Mouse (Mus musculus): ENCODE measurements around the gene Insr. TPM values are rescaled to one million over a fixed set of nuclear protein-coding genes. Genes with fewer than 3 reads are reported as not detected.

Gene Insr
- polyA plus RNA-seq, 1 experiment from 2014 or later = 39.4 TPM

DNA sequence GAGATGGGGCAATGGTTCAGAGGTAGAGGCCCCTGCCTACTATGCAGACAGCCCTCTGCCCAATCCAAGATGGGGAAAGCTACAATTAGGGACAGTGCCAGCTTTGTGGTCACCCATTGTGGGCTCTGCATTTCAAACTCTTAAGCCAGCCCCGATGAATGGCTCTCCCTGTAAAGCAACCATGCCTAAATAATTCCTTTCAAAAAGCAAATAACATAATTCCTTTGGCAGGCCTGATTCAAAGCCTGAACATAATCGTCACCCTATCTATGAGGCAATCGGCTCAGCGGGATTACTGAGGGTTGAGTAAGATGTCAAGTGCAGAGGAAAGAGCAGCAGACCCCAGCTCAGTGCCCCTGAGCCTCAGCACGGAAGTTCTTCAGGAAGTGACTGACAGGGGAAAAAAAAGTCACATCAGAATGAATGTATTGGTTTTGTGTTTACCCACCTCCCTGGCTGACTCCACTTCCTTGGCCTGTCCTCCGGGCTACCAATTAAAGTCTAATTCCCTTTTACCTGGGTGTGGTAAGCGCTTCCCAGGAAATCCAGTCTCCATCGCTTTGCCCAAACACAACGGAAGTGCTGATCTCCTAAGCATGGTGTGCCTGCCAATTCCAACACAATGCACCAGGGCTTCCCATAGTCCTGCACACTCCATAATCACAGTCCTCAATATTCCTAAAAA, 19.1 kb downstream of the Insr start:
- Histone ChIP-seq H3K9me3 (ENCODE audit: low read depth, low read length) (no peaks in the 10 kb centered on the region), H3K4me1 (ENCODE audit: insufficient read depth) (no peaks in the 10 kb centered on the region), H3K9ac (no peak overlapping the region), H3K27ac (ENCODE audit: low read depth) (no peak overlapping the region), H3K27me3 (ENCODE audit: insufficient read depth, low read length) (no peaks in the 10 kb centered on the region), H3K4me3 (ENCODE audit: low read depth, low read length) (no peak overlapping the region), H3K36me3 (ENCODE audit: insufficient read depth) (peaks cover 27% of the 10 kb centered on the region), H3K4me2 (no peak overlapping the region)
- ATAC-seq (ENCODE audit: insufficient read depth) (no peak), DNase-seq (no peak)
- WGBS = 73% methylated on average over 9 of the region's 9 CpGs
- no peak for TF ChIP-seq CTCF (IDR thresholded peaks at IDR 0.05; ENCODE audit: low read depth)

DNA sequence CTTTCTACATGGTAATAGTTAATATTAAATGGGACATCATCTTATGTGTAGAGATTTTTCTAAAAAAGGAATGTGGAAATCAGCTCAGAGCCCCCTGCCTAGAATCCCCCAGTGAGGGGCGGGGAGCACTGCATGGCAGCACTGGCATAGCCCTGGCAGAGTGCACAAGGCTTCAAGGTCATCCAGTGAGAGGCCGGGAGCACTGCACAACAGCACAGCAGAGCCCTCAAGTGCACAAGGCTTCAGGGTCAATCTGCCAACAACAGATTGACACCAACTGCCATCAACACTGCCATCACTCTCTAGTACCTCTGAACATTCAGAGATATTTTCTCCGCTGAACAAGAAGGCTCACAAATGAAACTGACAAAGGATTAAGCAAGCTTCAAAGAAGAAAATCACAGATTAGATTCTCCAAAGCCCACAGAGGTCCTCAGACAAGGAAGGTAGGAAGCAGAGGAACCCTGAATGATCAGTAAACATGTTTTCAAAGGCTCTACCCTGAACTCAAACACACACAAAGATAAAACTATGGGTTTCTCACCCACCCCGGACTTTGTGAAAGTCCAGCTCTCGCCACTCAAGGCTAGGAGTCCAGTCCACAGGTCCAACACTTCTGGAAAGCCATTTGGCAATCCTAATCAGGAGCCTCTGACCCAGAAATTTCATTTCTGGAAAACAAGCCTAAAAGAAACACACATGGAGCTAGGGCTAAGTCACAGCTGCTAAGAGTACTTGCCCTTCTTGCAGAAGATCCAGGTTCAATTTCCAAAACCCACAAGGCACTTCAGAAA, 23.1 kb downstream of the Insr start:
- ATAC-seq (ENCODE audit: insufficient read depth) (no peak), DNase-seq (no peak)
- Histone ChIP-seq H3K4me1 (ENCODE audit: insufficient read depth) (no peaks in the 10 kb centered on the region), H3K36me3 (ENCODE audit: insufficient read depth) (peaks cover 40% of the 10 kb centered on the region), H3K27me3 (ENCODE audit: insufficient read depth, low read length) (no peaks in the 10 kb centered on the region), H3K4me3 (ENCODE audit: low read depth, low read length) (no peak overlapping the region), H3K4me2 (no peak overlapping the region), H3K27ac (ENCODE audit: low read depth) (no peak overlapping the region), H3K9me3 (ENCODE audit: low read depth, low read length) (no peaks in the 10 kb centered on the region), H3K9ac (no peak overlapping the region)
- WGBS = 80% methylated on average over 5 of the region's 5 CpGs
- TF ChIP-seq CTCF (IDR thresholded peaks at IDR 0.05; ENCODE audit: low read depth) = no peak

DNA sequence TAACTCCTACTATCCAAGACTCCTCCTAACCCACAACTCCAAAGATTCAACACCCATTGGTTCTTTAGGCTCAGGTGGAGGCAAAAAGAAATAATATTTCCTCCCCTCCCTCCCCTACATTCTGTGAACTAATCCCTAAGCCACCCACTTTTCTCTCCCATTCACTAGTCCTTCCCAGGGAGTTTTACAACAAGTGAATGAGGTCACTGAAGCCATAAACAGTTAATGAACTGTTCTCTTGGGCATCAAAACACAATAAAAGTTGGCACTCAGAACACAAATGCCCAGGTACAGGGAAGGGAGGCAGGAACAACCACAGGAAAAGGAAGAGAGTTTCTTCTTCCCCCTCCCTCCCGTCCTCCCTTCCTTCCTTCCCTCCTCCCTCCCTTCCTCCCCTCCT, 24.1 kb downstream of the Insr start:
- no peak for TF ChIP-seq CTCF (IDR thresholded peaks at IDR 0.05; ENCODE audit: low read depth)
- no peak overlapping the region for H3K27ac ChIP-seq (ENCODE audit: low read depth)
- H3K9ac ChIP-seq = no peak overlapping the region
- no peak for DNase-seq
- H3K4me2 ChIP-seq = no peak overlapping the region
- no peaks in the 10 kb centered on the region for H3K9me3 ChIP-seq (ENCODE audit: low read depth, low read length)
- H3K36me3 ChIP-seq (ENCODE audit: insufficient read depth) = peaks cover 40% of the 10 kb centered on the region
- no peaks in the 10 kb centered on the region for H3K4me1 ChIP-seq (ENCODE audit: insufficient read depth)
- WGBS = 92% methylated on average over 1 of the region's 1 CpGs
- no peak overlapping the region for H3K4me3 ChIP-seq (ENCODE audit: low read depth, low read length)
- ATAC-seq (ENCODE audit: insufficient read depth) = no peak
- no peaks in the 10 kb centered on the region for H3K27me3 ChIP-seq (ENCODE audit: insufficient read depth, low read length)

DNA sequence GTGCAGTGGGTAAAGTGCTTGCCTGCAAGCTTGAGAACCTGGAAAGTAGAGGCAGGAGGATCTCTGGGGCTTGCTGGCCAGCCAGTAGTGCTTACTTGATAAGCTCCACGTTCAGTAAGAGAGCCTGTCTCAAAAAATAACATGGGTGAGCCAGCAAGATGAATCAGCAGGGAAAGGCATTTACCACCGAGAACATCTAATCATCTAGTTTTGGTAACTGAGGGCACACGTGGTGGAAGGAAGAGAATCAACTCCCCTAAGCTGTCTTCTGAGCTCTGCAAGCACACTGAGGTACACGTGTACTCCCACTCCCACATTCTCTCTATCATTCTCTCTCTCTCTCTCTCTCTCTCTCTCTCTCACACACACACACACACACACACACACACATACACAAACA, 26.2 kb downstream of the Insr start:
- TF ChIP-seq CTCF (IDR thresholded peaks at IDR 0.05; ENCODE audit: low read depth) = no peak
- H3K27ac ChIP-seq (ENCODE audit: low read depth) = no peak overlapping the region
- H3K4me2 ChIP-seq = no peak overlapping the region
- no peak overlapping the region for H3K4me3 ChIP-seq (ENCODE audit: low read depth, low read length)
- DNase-seq (no peak), ATAC-seq (ENCODE audit: insufficient read depth) (no peak)
- peaks cover 33% of the 10 kb centered on the region for H3K36me3 ChIP-seq (ENCODE audit: insufficient read depth)
- H3K4me1 ChIP-seq (ENCODE audit: insufficient read depth) = no peaks in the 10 kb centered on the region
- no peak overlapping the region for H3K9ac ChIP-seq
- H3K9me3 ChIP-seq (ENCODE audit: low read depth, low read length) = no peaks in the 10 kb centered on the region
- WGBS = 73% methylated on average over 4 of the region's 4 CpGs
- H3K27me3 ChIP-seq (ENCODE audit: insufficient read depth, low read length) = no peaks in the 10 kb centered on the region

DNA sequence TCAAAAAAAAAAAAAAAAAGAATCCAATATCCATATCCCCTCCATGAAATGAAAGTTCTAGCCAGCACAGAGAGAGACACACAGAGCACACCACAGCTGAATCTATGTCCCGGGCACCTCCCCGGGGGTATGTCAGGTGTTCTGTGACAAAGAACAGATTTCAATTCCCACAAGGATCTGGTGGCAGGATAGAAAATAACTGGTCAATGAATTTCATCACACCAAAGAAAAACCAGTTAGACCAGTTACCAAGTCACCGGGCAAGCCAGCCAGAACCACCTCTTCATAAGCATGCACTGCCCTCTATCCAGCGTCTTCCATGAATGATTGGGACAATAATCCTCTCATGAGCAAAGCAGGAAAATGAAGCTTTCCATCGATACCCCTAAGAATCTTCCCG, 26.8 kb downstream of the Insr start:
- TF ChIP-seq CTCF (IDR thresholded peaks at IDR 0.05; ENCODE audit: low read depth) = no peak
- Histone ChIP-seq H3K9ac (no peak overlapping the region), H3K27me3 (ENCODE audit: insufficient read depth, low read length) (no peaks in the 10 kb centered on the region), H3K9me3 (ENCODE audit: low read depth, low read length) (no peaks in the 10 kb centered on the region), H3K36me3 (ENCODE audit: insufficient read depth) (peaks cover 29% of the 10 kb centered on the region), H3K4me3 (ENCODE audit: low read depth, low read length) (no peak overlapping the region), H3K4me1 (ENCODE audit: insufficient read depth) (no peaks in the 10 kb centered on the region), H3K27ac (ENCODE audit: low read depth) (no peak overlapping the region), H3K4me2 (no peak overlapping the region)
- 78% methylated on average over 6 of the region's 6 CpGs for WGBS
- ATAC-seq (ENCODE audit: insufficient read depth) (peak; percentile 62; the same call in 1 of the 2 replicates), DNase-seq (peak; percentile 35)

DNA sequence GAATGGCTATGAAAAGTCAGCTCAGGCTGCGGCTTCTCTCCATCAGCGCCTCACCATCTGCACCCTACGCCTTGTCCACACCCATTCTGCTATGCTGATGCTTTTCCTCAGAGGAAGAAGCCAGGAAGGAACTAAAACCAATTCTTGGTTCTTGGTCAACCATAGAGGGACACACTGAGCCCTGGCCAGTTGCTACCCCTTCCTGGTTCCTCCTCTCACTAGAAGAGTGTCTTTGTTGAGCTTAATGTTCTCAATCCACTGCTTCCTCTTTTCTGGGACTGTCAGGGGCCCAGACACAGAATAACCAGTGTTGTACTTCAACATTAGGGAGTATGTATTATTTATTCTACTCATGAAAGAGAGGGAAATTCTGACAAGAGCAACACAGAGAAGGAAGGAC, 28.3 kb downstream of the Insr start:
- no peak for TF ChIP-seq CTCF (IDR thresholded peaks at IDR 0.05; ENCODE audit: low read depth)
- H3K4me1 ChIP-seq (ENCODE audit: insufficient read depth) = no peaks in the 10 kb centered on the region
- H3K4me2 ChIP-seq = no peak overlapping the region
- ATAC-seq (ENCODE audit: insufficient read depth) (no peak), DNase-seq (no peak)
- H3K27ac ChIP-seq (ENCODE audit: low read depth) = no peak overlapping the region
- H3K36me3 ChIP-seq (ENCODE audit: insufficient read depth) = peaks cover 18% of the 10 kb centered on the region
- WGBS = 98% methylated on average over 3 of the region's 3 CpGs
- no peak overlapping the region for H3K4me3 ChIP-seq (ENCODE audit: low read depth, low read length)
- H3K9ac ChIP-seq = no peak overlapping the region
- H3K27me3 ChIP-seq (ENCODE audit: insufficient read depth, low read length) = no peaks in the 10 kb centered on the region
- no peaks in the 10 kb centered on the region for H3K9me3 ChIP-seq (ENCODE audit: low read depth, low read length)

DNA sequence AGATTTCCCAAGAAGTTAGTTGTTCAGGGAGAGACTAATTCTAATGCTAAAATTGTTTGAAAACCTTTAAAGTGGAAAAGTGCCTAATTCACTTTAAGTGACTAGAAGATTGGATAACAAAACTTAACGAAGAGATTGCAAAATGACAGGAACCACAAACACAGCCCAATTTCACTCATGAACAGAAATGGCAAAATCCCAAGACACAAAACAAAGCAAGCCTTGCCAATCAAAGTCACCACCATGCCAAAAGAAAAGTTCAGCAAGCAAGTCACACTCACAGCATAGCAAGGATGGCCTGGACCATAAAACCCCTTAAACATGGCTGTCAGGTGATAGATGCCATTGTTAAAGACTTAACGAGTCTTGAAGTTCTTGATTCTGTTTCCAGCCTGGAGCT, 29.5 kb downstream of the Insr start:
- ATAC-seq (ENCODE audit: insufficient read depth) (no peak), DNase-seq (no peak)
- no peaks in the 10 kb centered on the region for H3K9me3 ChIP-seq (ENCODE audit: low read depth, low read length)
- no peak for TF ChIP-seq CTCF (IDR thresholded peaks at IDR 0.05; ENCODE audit: low read depth)
- 67% methylated on average over 2 of the region's 2 CpGs for WGBS
- H3K36me3 ChIP-seq (ENCODE audit: insufficient read depth) = peaks cover 17% of the 10 kb centered on the region
- no peaks in the 10 kb centered on the region for H3K27me3 ChIP-seq (ENCODE audit: insufficient read depth, low read length)
- no peak overlapping the region for H3K27ac ChIP-seq (ENCODE audit: low read depth)
- H3K4me1 ChIP-seq (ENCODE audit: insufficient read depth) = no peaks in the 10 kb centered on the region
- no peak overlapping the region for H3K9ac ChIP-seq
- H3K4me2 ChIP-seq = no peak overlapping the region
- H3K4me3 ChIP-seq (ENCODE audit: low read depth, low read length) = no peak overlapping the region

Data from lung, embryonic 14.5 days (tissue).